Mouse (Mus musculus) embryonic facial prominence, embryonic 12.5 days (tissue): ENCODE measurements around the gene Zfp691. TPM values are rescaled to one million over a fixed set of nuclear protein-coding genes. Genes with fewer than 3 reads are reported as not detected.

Experiments used
- ATAC-seq: fragments of 200-750 bp; cut with Nextera tagmentation; 2 replicates; pipeline ENCODE4 v1.8.0; 2017; ENCODE audit not compliant: insufficient number of reproducible peaks, insufficient read depth, low FRiP score, low TSS enrichment
- H3K27ac ChIP-seq: fragments of 300-500 bp; sonication (generic); 2 replicates; pipeline ENCODE4 v1.5.1; 2016; ENCODE audit warnings: mild to moderate bottlenecking
- H3K27me3 ChIP-seq: fragments of 300-500 bp; sonication (generic); 2 replicates; pipeline ENCODE4 v1.6.1; 2016; ENCODE audit warnings: mild to moderate bottlenecking, moderate library complexity
- H3K36me3 ChIP-seq: fragments of 300-500 bp; sonication (generic); 2 replicates; pipeline ENCODE4 v1.6.1; 2016; ENCODE audit warnings: mild to moderate bottlenecking
- H3K4me1 ChIP-seq: fragments of 300-500 bp; sonication (generic); 2 replicates; pipeline ENCODE4 v1.6.1; 2016
- H3K4me2 ChIP-seq: fragments of 300-500 bp; sonication (generic); replicated peaks from 2 replicates; pipeline ENCODE4 v1.6.1; 2016; ENCODE audit warnings: mild to moderate bottlenecking, moderate library complexity
- H3K4me3 ChIP-seq: fragments of 300-500 bp; sonication (generic); 2 replicates; pipeline ENCODE4 v1.5.1; 2016; ENCODE audit warnings: mild to moderate bottlenecking
- H3K9ac ChIP-seq: fragments of 300-500 bp; sonication (generic); 2 replicates; pipeline ENCODE4 v1.6.1; 2016; ENCODE audit warnings: mild to moderate bottlenecking, moderate library complexity
- H3K9me3 ChIP-seq: fragments of 300-500 bp; sonication (generic); 2 replicates; pipeline ENCODE4 v1.6.1; 2016; ENCODE audit warnings: mild to moderate bottlenecking, moderate library complexity
- WGBS: fragments of 180-500 bp; shearing (Covaris S2); methylation state at CpG from one replicate; pipeline ENCODE4 v1.1.7; 2016; 5-methylcytosine and 5-hydroxymethylcytosine counted together
- polyA plus RNA-seq: library from polyadenylated mRNA; unstranded; fragments of >200 nt; fragmentation: Nextera tagmentation; extraction: Ambion mirVana; gene quantifications from 2 replicates; pipeline ENCODE4 v1.2.1, GENCODE M21; 2016

Zfp691 gene
- polyA plus RNA-seq, 1 experiment from 2014 or later = 7.7 TPM

- no peaks in the 10 kb centered on the region for H3K9me3 ChIP-seq
- no peak overlapping the region for H3K9ac ChIP-seq
- H3K27ac ChIP-seq = no peak overlapping the region
- H3K4me2 ChIP-seq = no peak overlapping the region
- H3K4me3 ChIP-seq = no peak overlapping the region
- 82% methylated on average over 4 of the region's 4 CpGs for WGBS
- H3K27me3 ChIP-seq = no peaks in the 10 kb centered on the region
- H3K36me3 ChIP-seq = peaks cover 26% of the 10 kb centered on the region
- ATAC-seq = no peak
- 0 out of 2 replicates have a peak, but pooled peaks cover 2% of the 10 kb centered on the region for H3K4me1 ChIP-seq
Observed at GRCm38 (mm10) chr4:119167068-119167467, 6.9 kb downstream of the Zfp691 start.

GRCm38 (mm10) chr4:119165916-119166315, 8.1 kb downstream of the Zfp691 start:
- H3K9me3 ChIP-seq = no peaks in the 10 kb centered on the region
- ATAC-seq = no peak
- WGBS = 75% methylated on average over 7 of the region's 7 CpGs
- H3K4me3 ChIP-seq = no peak overlapping the region
- no peak overlapping the region for H3K27ac ChIP-seq
- no peaks in the 10 kb centered on the region for H3K4me1 ChIP-seq
- no peak overlapping the region for H3K9ac ChIP-seq
- no peak overlapping the region for H3K4me2 ChIP-seq
- peaks cover 25% of the 10 kb centered on the region for H3K36me3 ChIP-seq
- H3K27me3 ChIP-seq = no peaks in the 10 kb centered on the region

GRCm38 (mm10) chr4:119162990-119163389, 11.0 kb downstream of the Zfp691 start:
- 82% methylated on average over 4 of the region's 4 CpGs for WGBS
- Histone ChIP-seq H3K9ac (no peak overlapping the region), H3K27ac (no peak overlapping the region), H3K4me1 (no peaks in the 10 kb centered on the region), H3K27me3 (no peaks in the 10 kb centered on the region), H3K9me3 (no peaks in the 10 kb centered on the region), H3K4me2 (no peak overlapping the region), H3K4me3 (no peak overlapping the region), H3K36me3 (no peaks in the 10 kb centered on the region)
- ATAC-seq = no peak

- Histone ChIP-seq H3K4me2 (no peak overlapping the region), H3K27me3 (no peaks in the 10 kb centered on the region), H3K9me3 (no peaks in the 10 kb centered on the region), H3K9ac (no peak overlapping the region), H3K27ac (no peak overlapping the region), H3K4me3 (no peak overlapping the region), H3K36me3 (no peaks in the 10 kb centered on the region), H3K4me1 (no peaks in the 10 kb centered on the region)
- WGBS = 78% methylated on average over 3 of the region's 3 CpGs
- no peak for ATAC-seq
Observed at GRCm38 (mm10) chr4:119161358-119161757, 12.6 kb downstream of the Zfp691 start.

DNA sequence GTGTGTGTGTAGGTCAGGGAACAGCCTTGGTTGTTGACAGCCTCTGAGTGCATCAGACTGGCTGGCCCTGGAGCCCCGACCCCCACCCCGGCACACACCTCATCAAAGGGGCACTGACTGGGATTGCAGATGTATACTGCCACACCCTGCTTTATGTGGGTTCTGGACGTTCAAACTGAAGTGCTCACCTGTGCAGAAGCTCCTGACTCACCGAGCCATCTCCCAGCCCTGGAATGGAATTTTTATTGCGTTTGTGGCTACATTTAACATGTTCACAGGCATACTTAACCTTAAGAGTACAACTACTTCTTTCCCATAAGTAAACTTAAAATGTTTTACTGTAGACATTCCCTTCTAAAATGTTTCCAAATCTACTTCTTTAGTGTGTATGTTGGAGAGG, 16.1 kb downstream of the Zfp691 start:
- no peak overlapping the region for H3K4me2 ChIP-seq
- no peaks in the 10 kb centered on the region for H3K27me3 ChIP-seq
- no peaks in the 10 kb centered on the region for H3K4me1 ChIP-seq
- H3K36me3 ChIP-seq = no peaks in the 10 kb centered on the region
- no peak overlapping the region for H3K9ac ChIP-seq
- no peak overlapping the region for H3K27ac ChIP-seq
- WGBS = 81% methylated on average over 5 of the region's 5 CpGs
- no peak overlapping the region for H3K4me3 ChIP-seq
- H3K9me3 ChIP-seq = no peaks in the 10 kb centered on the region
- no peak for ATAC-seq

- no peak for ATAC-seq
- no peaks in the 10 kb centered on the region for H3K27me3 ChIP-seq
- no peak overlapping the region for H3K4me2 ChIP-seq
- H3K4me1 ChIP-seq = no peaks in the 10 kb centered on the region
- H3K36me3 ChIP-seq = no peaks in the 10 kb centered on the region
- no peaks in the 10 kb centered on the region for H3K9me3 ChIP-seq
- H3K4me3 ChIP-seq = no peak overlapping the region
- H3K27ac ChIP-seq = no peak overlapping the region
- 29% methylated on average over 2 of the region's 2 CpGs for WGBS
- H3K9ac ChIP-seq = no peak overlapping the region
Observed at GRCm38 (mm10) chr4:119157186-119157585, 16.8 kb downstream of the Zfp691 start.

GRCm38 (mm10) chr4:119148741-119149140, 25.3 kb downstream of the Zfp691 start:
- H3K9me3 ChIP-seq = no peaks in the 10 kb centered on the region
- H3K9ac ChIP-seq = no peak overlapping the region
- H3K4me2 ChIP-seq = no peak overlapping the region
- H3K36me3 ChIP-seq = no peaks in the 10 kb centered on the region
- H3K27ac ChIP-seq = no peak overlapping the region
- no peak for ATAC-seq
- WGBS = 85% methylated on average over 11 of the region's 11 CpGs
- H3K27me3 ChIP-seq = 0 out of 2 replicates have a peak, but pooled peaks cover 3% of the 10 kb centered on the region
- no peaks in the 10 kb centered on the region for H3K4me1 ChIP-seq
- no peak overlapping the region for H3K4me3 ChIP-seq

GRCm38 (mm10) chr4:119147347-119147746, 26.6 kb downstream of the Zfp691 start:
- H3K27ac ChIP-seq = no peak overlapping the region
- H3K27me3 ChIP-seq = 0 out of 2 replicates have a peak, but pooled peaks cover 3% of the 10 kb centered on the region
- H3K9ac ChIP-seq = no peak overlapping the region
- H3K9me3 ChIP-seq = no peaks in the 10 kb centered on the region
- WGBS = 86% methylated on average over 5 of the region's 5 CpGs
- no peak for ATAC-seq
- H3K4me2 ChIP-seq = no peak overlapping the region
- no peak overlapping the region for H3K4me3 ChIP-seq
- no peaks in the 10 kb centered on the region for H3K36me3 ChIP-seq
- H3K4me1 ChIP-seq = no peaks in the 10 kb centered on the region

DNA sequence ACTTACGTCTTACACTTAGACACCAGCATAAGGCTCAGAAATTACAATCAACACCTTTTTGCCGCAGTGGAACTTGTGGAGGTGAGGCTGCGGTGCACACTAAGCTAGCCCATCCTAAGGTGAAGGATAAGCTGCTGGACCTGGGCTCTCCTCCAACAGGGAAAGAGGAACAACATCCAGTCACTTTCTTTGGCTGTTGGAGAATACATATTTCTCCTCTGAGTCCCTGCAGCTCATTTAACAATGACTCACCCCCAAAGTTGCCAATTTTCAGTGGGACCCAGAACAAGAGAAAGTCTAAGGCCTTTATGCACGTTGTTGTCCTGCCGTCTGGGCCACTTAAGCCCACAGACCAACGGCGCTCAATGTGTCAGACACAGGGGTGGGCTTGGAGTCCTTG, 27.2 kb downstream of the Zfp691 start:
- Histone ChIP-seq H3K4me1 (no peaks in the 10 kb centered on the region), H3K4me2 (no peak overlapping the region), H3K9ac (no peak overlapping the region), H3K4me3 (no peak overlapping the region), H3K36me3 (no peaks in the 10 kb centered on the region), H3K27ac (no peak overlapping the region), H3K9me3 (no peaks in the 10 kb centered on the region), H3K27me3 (0 out of 2 replicates have a peak, but pooled peaks cover 3% of the 10 kb centered on the region)
- ATAC-seq = no peak
- 90% methylated on average over 7 of the region's 7 CpGs for WGBS

- no peak overlapping the region; the same call in 1 of the 2 replicates for H3K9ac ChIP-seq
Observed at GRCm38 (mm10) chr4:119142230-119142871, 31.6 kb downstream of the Zfp691 start.

DNA sequence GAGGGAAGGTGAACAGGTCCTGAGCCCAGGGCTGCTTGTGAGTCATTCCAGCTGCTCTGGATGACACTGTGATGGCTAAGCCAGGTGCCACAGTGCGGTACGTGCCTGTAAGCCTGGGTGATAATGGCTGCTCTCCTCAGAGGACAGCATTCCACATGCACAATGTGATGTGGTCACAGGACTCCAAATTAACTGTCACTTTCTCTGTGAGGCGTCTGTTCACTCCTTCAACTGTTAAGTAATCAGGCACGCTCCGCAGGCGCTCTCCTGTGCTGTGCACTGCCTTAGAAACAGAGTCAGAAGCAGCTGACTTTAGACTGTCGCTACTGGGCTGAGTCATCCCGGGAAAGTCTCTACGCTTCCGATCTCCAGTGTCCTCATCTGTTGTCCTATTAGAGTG, 32.8 kb downstream of the Zfp691 start:
- Histone ChIP-seq H3K4me2 (no peak overlapping the region), H3K9me3 (no peaks in the 10 kb centered on the region), H3K27ac (no peak overlapping the region), H3K27me3 (no peaks in the 10 kb centered on the region), H3K4me3 (no peak overlapping the region), H3K4me1 (no peaks in the 10 kb centered on the region), H3K9ac (no peak overlapping the region), H3K36me3 (peaks cover 15% of the 10 kb centered on the region)
- 66% methylated on average over 10 of the region's 10 CpGs for WGBS
- ATAC-seq = no peak

More at GRCm38 (mm10) chr4:119142230-119142871, 31.6 kb downstream of the Zfp691 start:
- 0 out of 2 replicates have a peak, but pooled peaks have one; percentile 13 for ATAC-seq
- H3K4me1 ChIP-seq = no peaks in the 10 kb centered on the region
- peak overlapping the region; percentile 40 for H3K4me2 ChIP-seq
- 24% methylated on average over 24 of the region's 24 CpGs for WGBS
- no peaks in the 10 kb centered on the region for H3K9me3 ChIP-seq
- no peak overlapping the region for H3K27ac ChIP-seq
- peaks cover 4% of the 10 kb centered on the region; the same call in 1 of the 2 replicates for H3K36me3 ChIP-seq
- no peaks in the 10 kb centered on the region for H3K27me3 ChIP-seq
- peak overlapping the region; percentile 21 for H3K4me3 ChIP-seq

DNA sequence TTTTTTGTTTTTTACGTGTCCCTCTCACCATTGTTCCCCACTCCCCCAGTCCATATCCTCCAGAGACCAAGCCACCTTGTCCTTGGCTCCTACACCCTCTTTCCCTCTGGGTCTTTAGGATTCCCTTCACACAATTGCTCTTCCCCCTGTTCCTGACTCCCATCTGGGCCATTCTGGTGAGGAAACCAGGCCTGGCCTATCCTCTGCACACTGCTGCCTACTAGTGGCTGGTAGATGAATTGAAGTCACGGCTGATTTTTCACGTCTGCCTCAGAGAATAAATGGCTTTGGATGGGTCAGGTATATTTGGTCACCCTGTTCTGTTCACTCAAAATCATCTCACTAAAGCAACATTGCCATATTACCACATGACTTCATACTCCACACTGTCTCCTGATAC, 33.9 kb downstream of the Zfp691 start:
- 47% methylated on average over 3 of the region's 3 CpGs for WGBS
- H3K27me3 ChIP-seq = no peaks in the 10 kb centered on the region

More for the DNA sequence above, 33.9 kb downstream of the Zfp691 start:
- no peak overlapping the region for H3K4me2 ChIP-seq
- no peaks in the 10 kb centered on the region for H3K4me1 ChIP-seq
- no peak for ATAC-seq
- H3K36me3 ChIP-seq = peaks cover 26% of the 10 kb centered on the region
- H3K9ac ChIP-seq = no peak overlapping the region
- H3K27ac ChIP-seq = no peak overlapping the region
- H3K9me3 ChIP-seq = no peaks in the 10 kb centered on the region
- H3K4me3 ChIP-seq = no peak overlapping the region
